Mouse (Mus musculus) layer of hippocampus, adult 18-20 months (tissue): ENCODE measurements around the gene Zfy1. TPM values are rescaled to one million over a fixed set of nuclear protein-coding genes. Genes with fewer than 3 reads are reported as not detected.
"Not testable (repeated sequence)": the region's sequence is repeated elsewhere in the genome, so short reads cannot be mapped to it uniquely, and the experiment has no call there.

ENCODE experiments used
- DNase-seq, 2 experiments: peaks; one replicate each; pipeline ENCODE4 v3.0.0; 2022; ENCODE audit warnings: low spot score in 2 of 2
- long read RNA-seq: library from polyadenylated mRNA; stranded (forward); transcript quantifications from one replicate; pipeline ENCODE4 v2.0.0, GENCODE M21; 2021
- total RNA-seq, 2 experiments: library from RNA; stranded (reverse); gene quantifications; 2 replicates each; pipeline ENCODE4 v1.2.3; 2021

The Zfy1 gene
- not detected for total RNA-seq
- long read RNA-seq, result 0 reads

DNA sequence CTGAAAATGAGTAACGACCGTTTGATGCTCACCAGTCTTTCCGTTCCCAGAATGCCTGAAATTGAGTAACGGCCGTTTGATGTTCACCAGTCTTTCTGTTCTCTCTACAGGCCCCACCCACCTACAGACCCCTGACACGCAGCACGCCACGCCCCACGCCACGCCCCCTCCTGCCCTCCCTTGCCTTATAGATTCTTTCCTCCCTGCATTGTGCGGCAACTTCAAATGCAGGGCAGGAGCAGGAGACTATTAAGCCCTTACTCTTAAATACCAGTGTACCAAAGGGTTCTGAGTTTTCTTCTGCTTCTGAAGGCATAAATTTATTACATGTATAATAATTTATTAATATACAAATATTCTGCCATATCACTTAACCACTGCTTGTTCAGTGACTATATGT is at the start of gene Zfy1:
Gene Zfy1, minus strand, starts transcription at position 101 of the 400 bp plus-strand sequence.
- DNase-seq, result not testable (repeated sequence)

DNA sequence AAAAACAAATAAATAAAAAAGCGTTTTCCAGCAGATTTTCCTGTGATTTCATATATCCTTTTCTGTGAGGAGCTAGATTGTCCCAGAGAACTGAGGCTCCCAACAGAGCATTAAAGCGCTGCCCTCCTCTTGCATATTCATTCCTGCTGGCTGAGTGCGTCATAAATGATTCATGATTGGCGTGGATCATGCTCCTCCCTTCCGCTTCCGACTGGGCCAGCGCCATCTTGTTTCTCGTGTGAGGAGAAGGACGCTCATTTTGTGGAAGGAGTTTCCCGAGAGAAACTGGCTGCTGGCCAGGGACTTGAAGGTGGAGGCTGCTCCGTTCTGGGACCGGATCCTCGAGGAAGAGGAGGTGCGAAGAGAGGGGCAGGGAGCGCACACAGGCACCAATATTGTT is 21.2 kb upstream of the Zfy1 start, which contains the start of gene Uba1y:
Gene Uba1y, plus strand, starts transcription at position 254 of the 400 bp plus-strand sequence.
- DNase-seq, result no peak

DNA sequence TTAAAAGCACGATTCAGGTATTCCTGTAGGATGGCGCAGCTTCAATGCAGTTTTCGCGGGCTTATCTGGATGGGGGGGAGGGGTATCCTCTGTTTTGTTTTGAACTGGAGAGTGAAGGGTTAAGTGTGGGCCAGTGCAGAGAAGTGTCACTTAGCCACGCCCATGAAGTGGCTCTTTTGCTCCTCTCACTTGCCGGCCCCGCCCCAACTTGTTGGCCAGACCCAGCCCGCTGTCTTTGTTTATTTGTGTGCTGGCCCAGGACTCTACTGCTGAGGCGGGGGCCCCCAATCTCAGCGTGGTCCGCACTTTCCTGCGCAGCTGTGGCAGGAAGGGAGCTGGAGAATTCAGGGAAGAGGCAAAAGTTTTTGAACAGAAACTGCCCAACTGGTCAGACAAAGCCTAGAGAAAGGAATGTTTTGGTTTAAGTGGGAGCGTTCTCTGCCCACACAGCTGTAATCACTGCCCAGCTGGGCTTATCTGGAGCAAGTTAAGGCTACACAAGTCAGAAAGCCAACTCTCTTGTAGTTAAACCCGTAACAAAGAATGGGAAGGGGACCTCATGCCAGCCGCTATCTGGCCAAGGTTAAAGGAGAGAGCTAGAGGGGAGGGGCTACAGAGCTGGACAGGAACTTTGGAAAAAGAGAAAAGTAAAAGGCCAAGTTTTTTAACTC is 11.9 kb upstream of the Zfy1 start:
- peak in 1 of 2 experiments; percentile 0 for DNase-seq

Other genes starting within 250 kb of the Zfy1 start
- not detected for gene Uba1y, start 21.2 kb upstream of the Zfy1 start, total RNA-seq
- 10 to 100 TPM in 1 of 2 experiments, not detected in 1; 16.1 TPM for gene Kdm5d, start 100.4 kb upstream of the Zfy1 start, total RNA-seq
- gene Eif2s3y, start 213.1 kb upstream of the Zfy1 start, total RNA-seq, result 10 to 100 TPM in 1 of 2 experiments, not detected in 1; 63.0 TPM